Mouse (Mus musculus) megakaryocyte, embryonic 14.5 days (primary cell): ENCODE results near the gene Gm43302. TPM values are rescaled to one million over a fixed set of nuclear protein-coding genes. Genes with fewer than 3 reads are reported as not detected.

Experiments used
- H3K27me3 ChIP-seq: replicated peaks from 2 replicates; pipeline ENCODE3; 2012; ENCODE audit warnings: inconsistent platforms
- H3K36me3 ChIP-seq: replicated peaks from 2 replicates; pipeline ENCODE3; 2012; ENCODE audit warnings: low read length, inconsistent platforms, mixed read lengths
- H3K4me1 ChIP-seq: 2 replicates; pipeline ENCODE4 v1.6.1; 2012; ENCODE audit warnings: inconsistent platforms
- H3K4me3 ChIP-seq: replicated peaks from 2 replicates; pipeline ENCODE3; 2012; ENCODE audit warnings: moderate library complexity, mild to moderate bottlenecking, inconsistent platforms
- H3K9me3 ChIP-seq: 2 replicates; pipeline ENCODE4 v1.6.1; 2012; ENCODE audit warnings: inconsistent platforms
- FLI1 ChIP-seq: IDR thresholded peaks from 2 replicates; pipeline ENCODE4 v1.6.1; 2012; ENCODE audit warnings: low read length, inconsistent platforms, mixed read lengths
- GATA1 ChIP-seq: IDR thresholded peaks from 3 replicates; pipeline ENCODE4 v1.6.1; 2012; ENCODE audit warnings: mixed read lengths, low read length, inconsistent platforms, borderline replicate concordance
- polyA plus RNA-seq: library from polyadenylated mRNA; stranded (reverse); fragments of >175 nt; gene quantifications from 2 replicates; pipeline ENCODE4 v1.2.3, GENCODE M21; 2012; ENCODE audit warnings: low replicate concordance; ENCODE audit not compliant: insufficient read depth

The Gm43302 gene
- polyA plus RNA-seq, 1 experiment: 0.36 TPM

DNA sequence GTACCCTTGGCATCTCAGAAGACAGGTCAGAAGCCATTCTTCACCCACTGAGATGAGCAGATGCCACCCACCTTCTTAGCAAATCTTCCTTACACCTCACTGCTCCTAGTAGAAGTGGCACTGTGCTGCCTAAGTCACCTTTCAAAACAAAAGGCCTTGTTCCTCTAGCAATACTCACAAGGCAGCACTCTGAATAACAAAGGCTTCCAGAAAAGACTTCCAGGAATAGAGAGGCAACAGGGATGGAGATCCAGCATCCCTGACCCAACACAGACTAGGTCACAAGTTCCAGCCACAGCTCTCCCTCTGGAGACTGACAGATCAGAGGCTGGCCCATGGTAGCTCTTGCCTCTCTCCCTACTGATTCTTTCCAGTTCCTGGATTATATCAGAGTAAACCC is 112.0 kb downstream of the Gm43302 start:
- H3K27me3 ChIP-seq: peaks cover 2% of the 10 kb centered on the region
- TF ChIP-seq FLI1: no peak
- TF ChIP-seq GATA1: no peak
- H3K9me3 ChIP-seq: peaks cover 19% of the 10 kb centered on the region
- H3K4me3 ChIP-seq: no peak overlapping the region
- H3K4me1 ChIP-seq: no peaks in the 10 kb centered on the region
- no peaks in the 10 kb centered on the region for H3K36me3 ChIP-seq

Other genes starting within 250 kb of the Gm43302 start
- gene Gbp9, start 154.2 kb downstream of the Gm43302 start, polyA plus RNA-seq: 3.6 TPM in 1 of 2 replicates, not detected in the other
- gene Gbp8, start 154.2 kb downstream of the Gm43302 start, polyA plus RNA-seq: 0.47 TPM in 1 of 2 replicates, not detected in the other
- gene Gbp4, start 154.1 kb downstream of the Gm43302 start, polyA plus RNA-seq: 2.3 TPM in 1 of 2 replicates, not detected in the other
- gene Gbp10, start 54.2 kb downstream of the Gm43302 start, polyA plus RNA-seq: not detected in 2 replicates
- 0.53 TPM in 1 of 2 replicates, not detected in the other for gene Gbp6, start within 50 bp of the Gm43302 start, polyA plus RNA-seq
- 1.3 and 1.4 TPM in 2 replicates for gene Lrrc8b, start 122.1 kb upstream of the Gm43302 start, polyA plus RNA-seq
- 30.7 and 117 TPM in 2 replicates for gene Lrrc8c, start 225.7 kb upstream of the Gm43302 start, polyA plus RNA-seq